Mouse (Mus musculus) brain, embryonic 18.5 days (tissue): ENCODE results near the gene Rrp9.
"Not testable (repeated sequence)": the region's sequence is repeated elsewhere in the genome, so short reads cannot be mapped to it uniquely, and the experiment has no call there.

Experiments
- DNase-seq: peaks from one replicate; pipeline ENCODE4 v3.0.0-alpha.2; 2012; ENCODE audit warnings: low read depth, low spot score

Gene Rrp9

GRCm38 (mm10) chr9:106473753-106474105 lies 2.0 kb upstream of the Rrp9 start:
- DNase-seq: no peak

- no peak for DNase-seq
Observed at GRCm38 (mm10) chr9:106474456-106474855, 1.3 kb upstream of the Rrp9 start.

- no peak for DNase-seq
Observed at GRCm38 (mm10) chr9:106475046-106475445, 717 bp upstream of the Rrp9 start.

- no peak for DNase-seq
Observed at GRCm38 (mm10) chr9:106476002-106476923, 500 bp downstream of the Rrp9 start.

- DNase-seq: peak; percentile 100
Observed at GRCm38 (mm10) chr9:106476924-106477484, 1.2 kb downstream of the Rrp9 start, which contains the start of gene Parp3. Gene Parp3, minus strand, starts transcription at chr9:106476949.

GRCm38 (mm10) chr9:106477649-106478048 lies 1.9 kb downstream of the Rrp9 start:
- no peak for DNase-seq

GRCm38 (mm10) chr9:106478101-106478500 lies 2.3 kb downstream of the Rrp9 start:
- no peak for DNase-seq

- DNase-seq: no peak
Observed at GRCm38 (mm10) chr9:106480541-106480940, 4.8 kb downstream of the Rrp9 start.

- DNase-seq: no peak
Observed at GRCm38 (mm10) chr9:106481075-106481474, 5.3 kb downstream of the Rrp9 start.

GRCm38 (mm10) chr9:106481676-106482075 lies 5.9 kb downstream of the Rrp9 start:
- no peak for DNase-seq

- DNase-seq: no peak
Observed at GRCm38 (mm10) chr9:106482578-106483115, 6.9 kb downstream of the Rrp9 start.

GRCm38 (mm10) chr9:106483136-106483535 lies 7.4 kb downstream of the Rrp9 start:
- DNase-seq: no peak

GRCm38 (mm10) chr9:106483606-106484005 lies 7.8 kb downstream of the Rrp9 start:
- no peak for DNase-seq

- no peak for DNase-seq
Observed at GRCm38 (mm10) chr9:106485076-106485475, 9.3 kb downstream of the Rrp9 start.

- not testable (repeated sequence) for DNase-seq
Observed at GRCm38 (mm10) chr9:106487602-106488001, 11.8 kb downstream of the Rrp9 start.

GRCm38 (mm10) chr9:106499667-106500066 lies 23.9 kb downstream of the Rrp9 start, which contains the start of gene Iqcf1:
Gene Iqcf1, plus strand, starts transcription at chr9:106499967.
- DNase-seq: no peak

GRCm38 (mm10) chr9:106501846-106502245 lies 26.1 kb downstream of the Rrp9 start:
- no peak for DNase-seq

- no peak for DNase-seq
Observed at GRCm38 (mm10) chr9:106504246-106504645, 28.5 kb downstream of the Rrp9 start.

- DNase-seq: peak; percentile 8
Observed at GRCm38 (mm10) chr9:106509356-106509755, 33.6 kb downstream of the Rrp9 start.

- DNase-seq: peak; percentile 42
Observed at GRCm38 (mm10) chr9:106512729-106513450, 37.1 kb downstream of the Rrp9 start.

GRCm38 (mm10) chr9:106513566-106513965 lies 37.8 kb downstream of the Rrp9 start:
- no peak for DNase-seq

GRCm38 (mm10) chr9:106514273-106514672 lies 38.5 kb downstream of the Rrp9 start, which contains the start of gene Iqcf5:
Gene Iqcf5, plus strand, starts transcription at chr9:106514573.
- no peak for DNase-seq
